Mouse (Mus musculus) bone marrow macrophage, adult 2 months (primary cell): ENCODE measurements at regions not wholly inside any gene's neighbourhood (a gene's known extent, or its start where the extent isn't known, plus 50 kb on each side); places are given as distances from the start of the nearest gene placed in this dataset.

Source experiments
- CTCF ChIP-seq: IDR thresholded peaks from 2 replicates; pipeline ENCODE4 v1.5.1; 2012; ENCODE audit warnings: low read depth, mild to moderate bottlenecking, low read length, moderate library complexity
- POLR2A ChIP-seq: IDR thresholded peaks from 2 replicates; pipeline ENCODE4 v1.6.1; 2012; ENCODE audit warnings: mild to moderate bottlenecking, low read depth, low read length, borderline replicate concordance

DNA sequence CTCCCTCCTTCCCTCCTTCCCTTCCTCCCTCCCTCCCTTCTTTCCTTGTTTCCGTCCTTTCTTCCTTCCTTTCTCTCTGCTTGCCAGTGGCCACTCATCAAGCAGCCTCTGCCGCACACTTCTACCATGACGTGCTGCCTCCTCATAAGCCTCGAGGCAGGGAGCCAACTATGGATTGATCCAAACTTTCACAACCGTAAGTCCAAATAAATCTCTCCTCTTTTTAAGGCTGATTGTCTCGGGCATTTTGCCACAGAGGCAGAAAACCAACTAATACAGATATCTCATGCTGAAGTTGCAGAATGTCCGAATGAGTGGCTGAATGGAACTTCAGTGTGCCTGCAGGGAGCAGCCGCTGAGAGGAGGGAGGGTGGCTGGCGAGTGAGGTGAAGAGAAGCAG, 251.7 kb downstream of the Plpp3 start:
- no peak for TF ChIP-seq CTCF
- TF ChIP-seq POLR2A, result no peak
